Mouse (Mus musculus) cerebellum, adult 11-12 months (tissue): ENCODE measurements around the gene Hus1b.

Source experiments
- DNase-seq: peaks from one replicate; pipeline ENCODE4 v3.0.0; 2022

Hus1b gene

DNA sequence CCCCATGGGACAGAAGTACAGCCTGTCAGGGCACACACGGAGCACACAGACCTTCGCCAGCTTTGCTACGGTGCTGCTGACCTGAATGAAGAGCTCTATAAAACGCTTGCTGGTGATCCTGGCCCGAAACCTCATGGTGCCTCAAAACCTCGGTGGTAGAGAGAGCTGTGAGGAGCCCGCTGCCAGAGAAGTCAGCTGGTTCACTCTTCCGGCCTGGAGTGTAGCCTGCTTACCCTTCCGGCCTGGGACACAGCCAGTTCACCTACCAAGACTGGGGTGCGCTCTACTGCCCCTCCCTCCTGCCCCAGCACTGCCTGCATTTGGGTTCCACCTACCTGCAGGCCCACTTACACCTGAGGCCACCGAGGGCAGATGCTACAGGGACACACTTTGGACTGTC, at the start of gene Hus1b:
Hus1b (minus strand) TSS at position 220 of the 400 bp plus-strand sequence.
- peak; percentile 27 for DNase-seq

DNA sequence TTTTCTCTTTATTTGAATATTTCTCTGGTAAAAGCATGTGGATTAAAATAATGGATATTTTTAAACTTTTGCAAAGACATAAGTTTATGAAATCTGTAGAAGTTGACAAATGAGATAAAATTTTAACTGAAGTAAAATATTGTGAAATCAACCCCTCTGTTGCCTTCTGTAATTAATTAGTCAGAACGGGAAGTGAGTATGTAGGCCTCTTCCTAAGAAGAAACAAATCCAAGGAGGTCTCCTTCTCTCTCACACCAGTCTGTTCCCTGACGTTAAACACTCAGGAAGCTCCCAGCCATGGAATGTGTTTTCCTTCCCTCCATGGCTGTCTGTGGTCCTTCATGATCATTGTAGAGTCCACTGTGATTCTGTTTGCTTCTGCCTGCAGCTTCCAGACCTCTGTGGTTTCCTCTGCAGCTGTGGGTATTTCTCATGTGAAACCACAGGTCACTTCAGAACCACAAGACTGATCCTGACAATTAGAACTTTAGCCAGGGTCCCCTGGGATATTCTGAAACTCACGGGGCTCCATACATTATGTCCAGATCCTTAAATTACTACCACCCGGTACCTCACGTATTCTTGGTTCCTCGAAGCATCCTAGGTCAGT, 46.8 kb upstream of the Hus1b start:
- DNase-seq, result no peak

- no peak for DNase-seq
Observed at GRCm38 (mm10) chr13:30993819-30994218, 46.3 kb upstream of the Hus1b start.

- DNase-seq, result no peak
Observed at GRCm38 (mm10) chr13:30990233-30990632, 42.7 kb upstream of the Hus1b start.

DNA sequence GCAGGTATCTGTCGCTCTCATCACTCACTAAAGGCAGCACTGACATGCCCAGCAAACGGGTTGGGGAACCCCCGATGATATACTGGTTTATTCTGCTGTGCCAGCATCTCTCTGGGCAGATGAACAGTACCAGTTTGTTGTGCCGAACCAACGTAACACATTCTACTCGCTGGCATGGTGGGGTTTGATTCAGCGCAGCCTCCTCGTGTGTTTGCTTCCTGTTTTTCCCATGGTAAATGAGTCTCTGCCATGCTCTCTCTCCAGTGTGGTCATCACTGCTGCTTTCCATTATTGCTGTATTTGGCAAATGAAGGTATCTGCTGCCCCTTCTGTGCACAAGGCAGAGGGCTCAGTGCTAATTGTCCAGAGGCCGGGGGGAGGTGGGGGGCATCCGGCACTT, 42.2 kb upstream of the Hus1b start:
- DNase-seq, result no peak

DNA sequence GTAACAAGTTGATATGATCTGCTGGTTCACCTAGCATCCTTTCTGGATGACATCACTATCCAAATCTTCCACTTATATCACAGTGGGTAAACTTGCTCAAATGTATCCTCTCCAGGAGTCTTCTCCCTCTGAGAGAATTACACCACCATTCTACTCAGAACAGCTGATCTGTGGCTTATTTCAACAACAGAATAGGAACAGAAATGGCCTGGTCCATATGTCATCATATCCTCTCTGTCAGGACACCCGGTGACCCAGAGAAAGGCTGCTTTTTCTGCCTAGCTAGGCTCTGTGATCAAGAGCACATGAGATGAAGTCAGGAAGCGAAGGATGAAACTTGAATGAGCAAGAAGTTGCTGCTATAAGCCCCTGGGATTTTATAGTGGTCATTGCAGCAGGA, 40.1 kb upstream of the Hus1b start:
- DNase-seq, result no peak

DNA sequence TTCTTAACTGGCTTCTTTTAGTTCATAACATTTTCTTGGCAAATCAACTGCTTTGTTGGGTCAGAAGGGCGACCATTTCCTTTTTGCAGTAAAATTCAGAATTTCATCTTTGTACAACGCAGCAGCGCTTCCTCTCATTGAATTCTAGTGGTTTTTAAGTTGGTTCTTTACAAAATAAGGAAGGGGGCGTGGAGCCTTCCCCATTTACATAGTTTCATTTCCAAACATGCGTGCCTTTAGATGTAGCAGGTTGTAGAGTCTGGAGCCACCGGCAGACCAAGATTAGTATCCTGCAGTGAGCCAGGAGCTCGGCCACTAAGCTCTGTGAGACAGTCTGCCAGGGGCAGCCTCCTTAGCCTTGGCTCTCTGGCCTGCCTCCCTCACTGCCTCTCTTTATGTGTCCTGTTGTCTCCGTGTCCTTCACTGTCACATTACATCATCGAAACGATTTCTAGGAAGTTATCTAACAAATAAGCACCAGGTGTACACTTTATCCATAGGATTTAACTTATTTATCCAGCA, 39.4 kb upstream of the Hus1b start:
- peak; percentile 33 for DNase-seq

GRCm38 (mm10) chr13:30985598-30986466, 38.3 kb upstream of the Hus1b start:
- DNase-seq, result peak; percentile 71

- DNase-seq, result no peak
Observed at GRCm38 (mm10) chr13:30985275-30985597, 37.7 kb upstream of the Hus1b start.

GRCm38 (mm10) chr13:30981666-30982065, 34.1 kb upstream of the Hus1b start:
- DNase-seq, result no peak

- no peak for DNase-seq
Observed at GRCm38 (mm10) chr13:30978224-30978623, 30.7 kb upstream of the Hus1b start.

- no peak for DNase-seq
Observed at GRCm38 (mm10) chr13:30976536-30977084, 29.1 kb upstream of the Hus1b start.

DNA sequence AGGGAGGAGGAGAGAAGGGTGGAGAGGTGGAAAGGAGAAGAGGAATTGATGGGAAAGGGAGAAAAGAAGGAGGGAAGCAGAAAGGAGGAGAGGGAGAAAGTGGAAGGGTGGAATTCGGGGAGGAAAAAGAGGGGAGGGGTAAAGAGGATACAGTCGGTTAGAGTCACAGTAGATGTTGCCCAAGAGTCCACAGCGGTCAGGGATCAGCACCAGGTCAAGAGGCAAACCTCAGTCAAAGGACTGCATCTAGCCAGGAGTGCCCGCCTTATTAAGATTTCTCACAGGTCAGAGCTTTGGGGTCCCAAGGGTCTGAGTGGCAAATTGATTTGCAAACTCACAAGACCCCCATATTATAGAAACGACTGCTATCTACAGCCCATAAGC, 26.7 kb upstream of the Hus1b start:
- DNase-seq, result no peak

DNA sequence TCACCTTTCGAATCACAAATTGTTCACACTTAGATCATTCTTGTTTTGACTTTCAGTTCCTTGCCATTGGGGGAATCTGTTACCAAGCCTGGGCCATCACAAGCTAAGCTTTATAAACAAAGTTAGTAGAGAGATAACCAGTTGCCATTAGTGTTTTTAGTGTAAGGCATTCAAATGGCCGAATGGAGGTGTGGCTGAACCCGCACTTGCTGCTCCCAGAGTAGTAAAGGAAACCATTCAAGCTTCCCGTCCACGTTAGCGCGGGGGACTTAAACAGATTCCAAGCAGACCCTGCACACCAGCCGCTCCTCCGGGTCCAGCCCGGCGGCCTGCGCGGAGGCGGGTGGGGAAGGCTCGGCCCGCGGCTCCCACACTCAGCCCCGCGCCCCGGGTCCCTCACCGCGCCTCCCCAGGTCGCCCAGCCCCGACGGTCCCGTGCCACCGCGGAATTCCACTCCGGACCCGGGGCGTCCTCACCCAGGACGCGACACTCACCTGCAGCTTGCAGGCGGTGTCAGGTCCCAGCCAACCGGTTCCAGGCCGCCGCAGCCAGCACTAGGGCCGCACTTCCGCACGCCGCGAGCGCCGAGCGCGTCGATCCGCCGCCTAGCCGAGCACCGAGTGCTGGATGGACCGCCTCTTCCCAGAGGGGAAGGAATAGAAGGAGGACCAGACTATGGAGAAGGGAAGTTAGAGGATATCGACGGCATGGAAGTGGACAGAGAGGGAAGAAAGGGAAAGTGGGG, 26.1 kb upstream of the Hus1b start, which contains the start of the genes Exoc2 and Gm5447:
Exoc2 (minus strand) TSS at position 593 of the 746 bp plus-strand sequence.
Gm5447 (plus strand) TSS at position 704 of the 746 bp plus-strand sequence.
- peak; percentile 81 for DNase-seq

DNA sequence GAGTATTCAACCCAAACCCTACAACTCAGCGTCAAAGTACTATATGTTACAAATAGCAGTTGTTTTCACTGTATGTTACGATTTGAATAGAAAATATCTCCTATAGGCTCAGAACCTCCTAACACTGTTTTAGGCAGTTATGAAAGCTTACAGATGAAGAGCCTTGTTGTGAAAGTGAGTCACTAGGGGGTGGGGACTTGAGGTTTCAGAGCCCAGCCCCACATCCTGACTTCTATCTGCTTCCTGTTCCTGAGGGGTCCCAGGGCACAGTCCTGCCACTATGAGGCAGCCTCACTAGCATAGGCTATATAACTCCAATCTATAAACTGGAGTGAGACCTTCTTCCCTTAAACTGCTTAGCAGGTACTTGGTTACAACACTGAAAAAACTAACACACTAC, 24.5 kb upstream of the Hus1b start:
- DNase-seq, result no peak

DNA sequence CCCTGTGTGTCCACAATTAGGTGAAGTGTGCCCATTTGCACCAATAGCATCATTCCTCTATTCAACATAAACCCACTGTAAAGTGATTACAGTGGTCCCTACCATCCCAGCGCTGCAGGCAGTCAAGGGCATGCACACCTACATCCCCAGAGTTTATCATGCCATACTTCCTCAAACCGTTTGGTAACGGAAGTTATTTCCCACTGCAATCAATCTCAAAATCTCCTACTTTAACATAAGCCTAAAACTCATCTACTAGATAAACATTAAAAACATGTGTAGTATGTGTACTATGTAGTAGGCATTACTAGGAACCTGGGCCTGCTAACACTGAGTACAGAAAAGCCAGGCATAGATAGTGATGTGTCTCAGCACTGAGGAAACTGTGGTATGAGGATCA, 23.5 kb upstream of the Hus1b start:
- DNase-seq, result no peak

DNA sequence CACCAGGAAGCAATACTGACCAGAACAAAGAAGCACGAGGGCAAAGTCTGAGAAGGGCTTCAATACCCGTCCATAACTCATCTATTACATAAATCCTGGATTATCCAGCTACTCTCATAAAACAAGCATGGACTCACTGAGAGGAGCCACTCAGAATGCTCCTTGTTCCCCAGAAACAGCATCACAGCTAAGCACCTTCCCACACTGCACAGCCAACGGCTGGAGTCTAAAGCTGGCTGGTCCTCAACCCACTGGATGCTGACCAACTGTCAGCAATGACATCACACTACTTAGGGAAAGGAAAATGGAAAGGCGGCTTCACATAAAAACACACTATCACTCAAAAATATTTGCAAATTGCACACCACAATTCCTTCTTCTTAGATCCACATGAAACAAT, 20.8 kb upstream of the Hus1b start:
- DNase-seq, result no peak

DNA sequence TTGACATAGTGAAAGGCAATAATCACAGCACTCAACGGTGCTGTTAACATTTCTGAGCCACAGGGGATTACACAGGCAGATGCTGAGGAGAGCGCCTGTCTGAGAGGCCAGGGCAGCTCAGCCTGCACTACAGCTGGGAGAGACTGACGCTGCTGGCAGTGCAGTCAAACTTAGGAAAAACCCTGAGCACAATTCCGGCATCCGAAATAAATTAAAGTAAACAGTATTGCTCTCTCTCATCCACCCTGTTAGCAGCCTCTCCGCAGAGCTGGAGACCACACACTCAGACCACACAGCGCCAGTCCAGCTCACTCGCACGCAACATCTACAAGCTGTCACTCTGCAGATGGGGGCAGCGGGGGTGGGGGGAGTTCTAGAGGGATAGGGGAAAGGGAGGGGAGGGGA, 18.9 kb upstream of the Hus1b start:
- no peak for DNase-seq

DNA sequence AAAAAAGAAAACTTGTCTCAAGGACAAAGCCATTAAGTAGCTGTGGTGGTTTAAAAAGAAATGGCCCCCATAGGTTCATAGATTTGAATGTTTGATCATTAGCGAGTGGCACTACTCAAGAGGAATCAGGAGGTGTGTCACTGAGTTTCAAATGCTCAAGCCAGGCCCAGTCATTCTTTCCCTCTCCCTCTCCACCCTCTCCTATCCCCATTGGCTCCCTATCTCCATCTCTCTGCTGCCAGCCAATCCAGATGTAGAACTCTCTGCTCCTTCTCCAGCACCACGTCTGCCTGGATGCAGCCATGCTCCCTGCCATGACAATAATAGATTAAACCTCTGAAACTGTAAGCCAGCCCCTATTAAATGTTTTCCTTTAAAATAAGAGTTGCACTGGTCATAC, 14.4 kb upstream of the Hus1b start:
- DNase-seq, result no peak

GRCm38 (mm10) chr13:30960714-30961113, 13.2 kb upstream of the Hus1b start:
- no peak for DNase-seq

DNA sequence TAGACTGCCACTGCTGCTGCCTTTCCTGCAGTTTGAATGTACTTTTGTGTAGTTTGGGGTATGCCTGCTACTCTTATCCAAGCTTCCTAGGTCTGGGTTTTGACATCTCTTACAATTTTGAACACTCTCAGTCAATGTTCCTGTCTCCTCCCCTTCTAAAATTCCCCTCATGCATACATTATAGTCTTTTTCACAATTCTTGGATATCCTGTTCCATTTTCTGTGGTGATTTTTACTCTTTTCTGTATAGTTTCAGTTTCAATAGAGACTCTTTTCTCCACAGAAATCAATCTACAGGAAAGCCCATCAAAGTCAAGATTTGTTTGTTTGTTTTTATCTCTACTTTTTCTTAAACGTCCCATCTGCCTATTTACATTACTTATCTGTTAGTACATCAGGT, 6.0 kb upstream of the Hus1b start:
- DNase-seq, result no peak

DNA sequence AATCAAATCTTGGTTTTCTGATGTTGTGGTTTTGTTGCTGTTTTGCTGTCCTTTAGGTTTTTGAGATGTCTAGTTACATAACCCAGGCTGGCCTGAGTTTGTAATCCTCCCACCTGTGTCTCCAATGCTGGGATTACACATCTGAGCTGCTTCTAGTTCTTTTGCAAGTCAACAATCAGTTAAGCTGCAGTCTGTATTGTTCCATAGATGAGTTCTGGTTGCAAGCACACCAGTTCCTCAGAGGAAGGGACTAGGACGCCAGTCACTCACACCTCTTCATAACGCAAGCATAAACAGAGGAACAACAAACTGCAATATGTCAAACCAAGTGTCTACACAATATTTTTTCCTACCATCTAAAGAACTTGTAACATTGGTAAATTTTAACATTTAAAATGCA, 4.5 kb upstream of the Hus1b start:
- DNase-seq, result no peak

- no peak for DNase-seq
Observed at GRCm38 (mm10) chr13:30949181-30949580, 1.6 kb upstream of the Hus1b start.
